Mouse (Mus musculus): ENCODE data around the gene Ptger2. TPM values are rescaled to one million over a fixed set of nuclear protein-coding genes. Genes with fewer than 3 reads are reported as not detected.
A peak's percentile ranks its signal among the peaks of the same experiment; 100 is the strongest.

Gene Ptger2
- polyA plus RNA-seq, 1 experiment: not detected

- H3K4me1 ChIP-seq (ENCODE audit: control insufficient read depth, insufficient read depth, low read length): peaks cover 14% of the 10 kb centered on the region
- no peak overlapping the region for H3K27ac ChIP-seq (ENCODE audit: insufficient read depth, low read depth, low read length)
- no peak for TF ChIP-seq POLR2A (IDR thresholded peaks at IDR 0.05; ENCODE audit: insufficient read depth, low read depth, low read length)
- TF ChIP-seq CTCF (IDR thresholded peaks at IDR 0.05; ENCODE audit: insufficient read depth, low read depth, low read length): no peak
- whole genome bisulfite sequencing: 78% methylated on average over 4 of the region's 4 CpGs
- peak overlapping the region; percentile 56 for H3K4me3 ChIP-seq (ENCODE audit: insufficient read depth, low read depth, low read length)
Measured at GRCm38 (mm10) chr14:44989751-44990150, 1.8 kb downstream of the Ptger2 start.

- no peak overlapping the region for H3K27ac ChIP-seq (ENCODE audit: insufficient read depth, low read depth, low read length)
- no peak overlapping the region for H3K4me3 ChIP-seq (ENCODE audit: insufficient read depth, low read depth, low read length)
- TF ChIP-seq POLR2A (IDR thresholded peaks at IDR 0.05; ENCODE audit: insufficient read depth, low read depth, low read length): no peak
- no peak for TF ChIP-seq CTCF (IDR thresholded peaks at IDR 0.05; ENCODE audit: insufficient read depth, low read depth, low read length)
- H3K4me1 ChIP-seq (ENCODE audit: control insufficient read depth, insufficient read depth, low read length): peaks cover 3% of the 10 kb centered on the region
Measured at GRCm38 (mm10) chr14:44994337-44994736, 6.3 kb downstream of the Ptger2 start.

- 80% methylated on average over 3 of the region's 3 CpGs for WGBS
- TF ChIP-seq POLR2A (IDR thresholded peaks at IDR 0.05; ENCODE audit: insufficient read depth, low read depth, low read length) (no peak), CTCF (IDR thresholded peaks at IDR 0.05; ENCODE audit: insufficient read depth, low read depth, low read length) (no peak)
- no peak overlapping the region for H3K27ac ChIP-seq (ENCODE audit: insufficient read depth, low read depth, low read length)
Measured at GRCm38 (mm10) chr14:45000086-45000769, 12.2 kb downstream of the Ptger2 start.

GRCm38 (mm10) chr14:45005698-45006283, 17.8 kb downstream of the Ptger2 start:
- no peaks in the 10 kb centered on the region for H3K4me1 ChIP-seq (ENCODE audit: control insufficient read depth, insufficient read depth, low read length)
- no peak for TF ChIP-seq POLR2A (IDR thresholded peaks at IDR 0.05; ENCODE audit: insufficient read depth, low read depth, low read length)
- TF ChIP-seq CTCF (IDR thresholded peaks at IDR 0.05; ENCODE audit: insufficient read depth, low read depth, low read length): no peak
- 92% methylated on average over 4 of the region's 4 CpGs for WGBS
- no peak overlapping the region for H3K27ac ChIP-seq (ENCODE audit: insufficient read depth, low read depth, low read length)
- no peak overlapping the region for H3K4me3 ChIP-seq (ENCODE audit: insufficient read depth, low read depth, low read length)

More at GRCm38 (mm10) chr14:45000086-45000769, 12.2 kb downstream of the Ptger2 start:
- no peaks in the 10 kb centered on the region for H3K4me1 ChIP-seq (ENCODE audit: control insufficient read depth, insufficient read depth, low read length)
- no peak overlapping the region for H3K4me3 ChIP-seq (ENCODE audit: insufficient read depth, low read depth, low read length)

GRCm38 (mm10) chr14:45009242-45009641, 21.2 kb downstream of the Ptger2 start:
- H3K27ac ChIP-seq (ENCODE audit: insufficient read depth, low read depth, low read length): no peak overlapping the region
- no peaks in the 10 kb centered on the region for H3K4me1 ChIP-seq (ENCODE audit: control insufficient read depth, insufficient read depth, low read length)
- TF ChIP-seq POLR2A (IDR thresholded peaks at IDR 0.05; ENCODE audit: insufficient read depth, low read depth, low read length) (no peak), CTCF (IDR thresholded peaks at IDR 0.05; ENCODE audit: insufficient read depth, low read depth, low read length) (no peak)
- WGBS: 96% methylated on average over 1 of the region's 1 CpGs
- no peak overlapping the region for H3K4me3 ChIP-seq (ENCODE audit: insufficient read depth, low read depth, low read length)

- no peak for TF ChIP-seq CTCF (IDR thresholded peaks at IDR 0.05; ENCODE audit: insufficient read depth, low read depth, low read length)
- no peak for TF ChIP-seq POLR2A (IDR thresholded peaks at IDR 0.05; ENCODE audit: insufficient read depth, low read depth, low read length)
- no peak overlapping the region for H3K27ac ChIP-seq (ENCODE audit: insufficient read depth, low read depth, low read length)
- no peaks in the 10 kb centered on the region for H3K4me1 ChIP-seq (ENCODE audit: control insufficient read depth, insufficient read depth, low read length)
- WGBS: 84% methylated on average over 2 of the region's 2 CpGs
- H3K4me3 ChIP-seq (ENCODE audit: insufficient read depth, low read depth, low read length): no peak overlapping the region
Measured at GRCm38 (mm10) chr14:45011260-45011659, 23.3 kb downstream of the Ptger2 start.

- TF ChIP-seq CTCF (IDR thresholded peaks at IDR 0.05; ENCODE audit: insufficient read depth, low read depth, low read length) (no peak), POLR2A (IDR thresholded peaks at IDR 0.05; ENCODE audit: insufficient read depth, low read depth, low read length) (no peak)
- H3K4me1 ChIP-seq (ENCODE audit: control insufficient read depth, insufficient read depth, low read length): no peaks in the 10 kb centered on the region
- WGBS: 97% methylated on average over 6 of the region's 6 CpGs
Measured at GRCm38 (mm10) chr14:45011671-45012070, 23.7 kb downstream of the Ptger2 start.

GRCm38 (mm10) chr14:45021551-45021950, 33.6 kb downstream of the Ptger2 start:
- WGBS: 94% methylated on average over 3 of the region's 3 CpGs

More at GRCm38 (mm10) chr14:45011671-45012070, 23.7 kb downstream of the Ptger2 start:
- Histone ChIP-seq H3K4me3 (ENCODE audit: insufficient read depth, low read depth, low read length) (no peak overlapping the region), H3K27ac (ENCODE audit: insufficient read depth, low read depth, low read length) (no peak overlapping the region)

GRCm38 (mm10) chr14:45034293-45034692, 46.3 kb downstream of the Ptger2 start:
- WGBS: 90% methylated on average over 3 of the region's 3 CpGs
- H3K4me3 ChIP-seq (ENCODE audit: insufficient read depth, low read depth, low read length): no peak overlapping the region
- H3K4me1 ChIP-seq (ENCODE audit: control insufficient read depth, insufficient read depth, low read length): no peaks in the 10 kb centered on the region
- TF ChIP-seq CTCF (IDR thresholded peaks at IDR 0.05; ENCODE audit: insufficient read depth, low read depth, low read length) (no peak), POLR2A (IDR thresholded peaks at IDR 0.05; ENCODE audit: insufficient read depth, low read depth, low read length) (no peak)
- no peak overlapping the region for H3K27ac ChIP-seq (ENCODE audit: insufficient read depth, low read depth, low read length)

More at GRCm38 (mm10) chr14:45021551-45021950, 33.6 kb downstream of the Ptger2 start:
- Histone ChIP-seq H3K4me1 (ENCODE audit: control insufficient read depth, insufficient read depth, low read length) (no peaks in the 10 kb centered on the region), H3K27ac (ENCODE audit: insufficient read depth, low read depth, low read length) (no peak overlapping the region), H3K4me3 (ENCODE audit: insufficient read depth, low read depth, low read length) (no peak overlapping the region)
- no peak for TF ChIP-seq CTCF (IDR thresholded peaks at IDR 0.05; ENCODE audit: insufficient read depth, low read depth, low read length)
